Comparison of ENCODE assay signal across 27 mouse cellular contexts in the genomic region with DNA sequence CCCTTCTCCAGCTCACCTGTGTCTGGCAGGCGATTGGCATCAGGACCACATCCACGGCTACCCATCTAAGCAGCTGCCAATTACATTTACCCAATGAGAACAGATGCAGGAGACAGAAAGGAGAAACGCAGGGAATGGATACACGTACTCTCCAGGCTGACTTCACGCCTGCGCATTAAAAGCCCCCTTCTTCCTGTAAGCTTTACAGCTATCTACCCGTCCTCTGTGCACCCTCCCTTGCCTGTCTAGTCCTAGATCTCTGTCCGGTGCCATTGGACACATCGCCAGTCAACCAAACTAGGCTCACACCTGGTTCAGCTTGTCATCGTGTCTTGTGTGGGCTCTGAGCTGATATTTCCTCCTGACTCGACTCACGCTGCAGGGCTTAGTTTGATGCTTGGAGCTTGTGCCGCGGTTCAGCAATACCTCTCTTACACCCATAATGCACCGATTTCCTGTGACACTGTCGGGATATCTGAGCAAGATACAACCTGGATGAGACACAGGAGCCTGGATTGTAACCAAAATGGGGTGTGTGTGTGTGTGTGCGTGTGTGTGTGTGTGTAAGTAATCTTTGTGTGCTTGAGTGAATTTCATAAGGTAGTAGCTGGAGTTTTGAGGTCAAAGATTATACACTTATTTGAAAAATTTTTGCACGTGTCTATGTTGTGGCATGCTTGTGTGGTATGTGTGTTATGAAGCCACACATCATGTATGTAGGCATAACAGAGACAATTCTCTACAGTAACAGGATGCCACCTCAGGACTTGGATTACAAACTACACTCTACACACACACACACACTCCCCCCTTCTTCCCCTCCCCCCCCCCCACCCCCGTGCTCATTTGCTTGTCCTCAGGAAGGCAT. TPM values are rescaled to one million over a fixed set of nuclear protein-coding genes. Genes with fewer than 3 reads are reported as not detected.
DNase-seq lines count a peak whose midpoint lies in the region; ATAC-seq and TF ChIP-seq lines count a peak whose summit lies in the region.
"Had no signal": no experiment of that assay in that cellular context is flagged by ENCODE, and none has a peak within 500 bp of the region (broad histone marks: within the 10 kb centered on the region; RNA-seq: fewer than 3 reads in every experiment).

No protein-coding gene starts in this region.

- H3K27me3 ChIP-seq in kidney, embryonic 16.5 days (ENCODE audit: insufficient read depth, low read length): no peaks in the 10 kb centered on the region
- H3K27me3 ChIP-seq in testis, adult 2 months (ENCODE audit: control insufficient read depth, insufficient read depth, low read length): no peaks in the 10 kb centered on the region
- no peaks in the 10 kb centered on the region for H3K27me3 ChIP-seq in intestine, embryonic 16.5 days (replicated peaks; ENCODE audit: control insufficient read depth, insufficient read depth, low read length)
- H3K27me3 ChIP-seq in stomach, postnatal 0 days (ENCODE audit: control insufficient read depth, insufficient read depth, low read length): no peaks in the 10 kb centered on the region
- H3K27me3 ChIP-seq: heart, embryonic 15.5 days; hindbrain, embryonic 12.5 days; limb, embryonic 15.5 days; midbrain, embryonic 13.5 days had no signal

- no peaks in the 10 kb centered on the region for H3K36me3 ChIP-seq in kidney, embryonic 16.5 days (ENCODE audit: insufficient read depth, low read length)
- H3K36me3 ChIP-seq in testis, adult 2 months (ENCODE audit: control insufficient read depth, insufficient read depth, low read length): no peaks in the 10 kb centered on the region
- no peaks in the 10 kb centered on the region for H3K36me3 ChIP-seq in intestine, embryonic 16.5 days (ENCODE audit: control insufficient read depth, insufficient read depth, low read length)
- H3K36me3 ChIP-seq in stomach, postnatal 0 days (ENCODE audit: control insufficient read depth, insufficient read depth, low read length): no peaks in the 10 kb centered on the region
- H3K36me3 ChIP-seq: heart, embryonic 15.5 days; hindbrain, embryonic 12.5 days; limb, embryonic 10.5 days; limb, embryonic 15.5 days; midbrain, embryonic 13.5 days had no signal

- H3K9me3 ChIP-seq in kidney, embryonic 16.5 days (ENCODE audit: low read length): no peaks in the 10 kb centered on the region
- H3K9me3 ChIP-seq in intestine, embryonic 16.5 days (ENCODE audit: control insufficient read depth, low read length): no peaks in the 10 kb centered on the region
- no peaks in the 10 kb centered on the region for H3K9me3 ChIP-seq in stomach, postnatal 0 days (ENCODE audit: control insufficient read depth, low read length)
- H3K9me3 ChIP-seq: heart, embryonic 15.5 days; hindbrain, embryonic 12.5 days; limb, embryonic 10.5 days; limb, embryonic 15.5 days; midbrain, embryonic 13.5 days had no signal

- WGBS in kidney, embryonic 16.5 days: 81% methylated on average over 19 of the region's 19 CpGs
- WGBS in intestine, embryonic 16.5 days: 83% methylated on average over 19 of the region's 19 CpGs
- WGBS in stomach, postnatal 0 days: 78% methylated on average over 19 of the region's 19 CpGs

- no peak for ATAC-seq in kidney, embryonic 16.5 days (ENCODE audit: low FRiP score, low TSS enrichment)
- ATAC-seq in intestine, embryonic 16.5 days: 0 out of 2 replicates have a peak, but pooled peaks have one; percentile 7
- ATAC-seq in stomach, postnatal 0 days (ENCODE audit: low FRiP score, low TSS enrichment): 0 out of 2 replicates have a peak, but pooled peaks have one; percentile 15
- ATAC-seq: activated CD4-positive, CD25-positive, alpha-beta regulatory T cell, adult 4 months; CD4-positive, CD25-positive, alpha-beta regulatory T cell, adult 4 months; hindbrain, postnatal 0 days; midbrain, embryonic 13.5 days had no signal

- H3K4me3 ChIP-seq in kidney, embryonic 16.5 days (ENCODE audit: low read length): peak overlapping the region; percentile 6; the same call in 1 of the 2 replicates
- 0 out of 2 replicates have a peak overlapping the region, but pooled peaks have one; percentile 6 for H3K4me3 ChIP-seq in testis, adult 2 months (ENCODE audit: control insufficient read depth, low read depth, low read length)
- H3K4me3 ChIP-seq in intestine, embryonic 16.5 days (ENCODE audit: low read length): no peak overlapping the region
- no peak overlapping the region for H3K4me3 ChIP-seq in stomach, postnatal 0 days (ENCODE audit: low read depth, low read length)
- H3K4me3 ChIP-seq: erythroblast, embryonic 14.5 days; heart, embryonic 15.5 days; hindbrain, embryonic 12.5 days; limb, embryonic 10.5 days; limb, embryonic 15.5 days; midbrain, embryonic 13.5 days had no signal

- 0 out of 2 replicates have a peak, but pooled peaks cover 4% of the 10 kb centered on the region for H3K4me1 ChIP-seq in kidney, embryonic 16.5 days (ENCODE audit: insufficient read depth, low read length)
- H3K4me1 ChIP-seq in testis, adult 2 months (ENCODE audit: control insufficient read depth, insufficient read depth, low read length): peaks cover 6% of the 10 kb centered on the region
- H3K4me1 ChIP-seq in intestine, embryonic 16.5 days (ENCODE audit: control insufficient read depth, insufficient read depth, low read length): peaks cover 14% of the 10 kb centered on the region
- no peaks in the 10 kb centered on the region for H3K4me1 ChIP-seq in stomach, postnatal 0 days (replicated peaks; ENCODE audit: control insufficient read depth, insufficient read depth)
- H3K4me1 ChIP-seq: hindbrain, embryonic 12.5 days; limb, embryonic 10.5 days; midbrain, embryonic 13.5 days had no signal

- DNase-seq in kidney, postnatal 10 days: no peak
- DNase-seq in testis, postnatal 10 days (ENCODE audit: low spot score): no peak
- DNase-seq in stomach, postnatal 0 days (ENCODE audit: low spot score): peak; percentile 11
- DNase-seq in ovary, postnatal 14 days (ENCODE audit: low spot score): no peak
- DNase-seq: cerebellum, adult 2 months; cerebellum, postnatal 14 days; gastrocnemius, postnatal 10 days; heart, postnatal 36 days; kidney, adult 11 months; kidney, postnatal 4 days; layer of hippocampus, postnatal 36 days; lung, adult 2 months; right cerebral cortex, postnatal 4 days; thymus, postnatal 14 days had no signal

- H3K27ac ChIP-seq in kidney, embryonic 16.5 days (ENCODE audit: low read length): no peak overlapping the region
- no peak overlapping the region for H3K27ac ChIP-seq in testis, adult 2 months (ENCODE audit: control insufficient read depth, insufficient read depth, low read depth, low read length)
- H3K27ac ChIP-seq in intestine, embryonic 16.5 days (ENCODE audit: low read length): no peak overlapping the region
- H3K27ac ChIP-seq in stomach, postnatal 0 days (replicated peaks): no peak overlapping the region
- H3K27ac ChIP-seq: heart, embryonic 15.5 days; hindbrain, embryonic 12.5 days; hindbrain, postnatal 0 days; limb, embryonic 10.5 days; limb, embryonic 15.5 days; liver, embryonic 14.5 days; midbrain, embryonic 13.5 days had no signal

- TF ChIP-seq CTCF in testis, adult 2 months (IDR thresholded peaks at IDR 0.05; ENCODE audit: control insufficient read depth, insufficient read depth, insufficient replicate concordance, low read depth, low read length): no peak
- TF ChIP-seq CTCF in stomach, postnatal 0 days (IDR thresholded peaks at IDR 0.05; ENCODE audit: low read depth): no peak

- no peak for TF ChIP-seq POLR2A in testis, adult 2 months (IDR thresholded peaks at IDR 0.05; ENCODE audit: control insufficient read depth, low read depth, low read length)

- H3K4me2 ChIP-seq in kidney, embryonic 16.5 days (replicated peaks; ENCODE audit: low read depth, low read length): peak overlapping the region; percentile 36
- 0 out of 2 replicates have a peak overlapping the region, but pooled peaks have one; percentile 22 for H3K4me2 ChIP-seq in intestine, embryonic 16.5 days (ENCODE audit: low read depth, low read length)
- H3K4me2 ChIP-seq in stomach, postnatal 0 days (replicated peaks; ENCODE audit: low read depth): no peak overlapping the region
- H3K4me2 ChIP-seq: heart, embryonic 15.5 days; hindbrain, embryonic 12.5 days; limb, embryonic 15.5 days; midbrain, embryonic 13.5 days had no signal

- H3K9ac ChIP-seq in kidney, embryonic 16.5 days (replicated peaks; ENCODE audit: low read length): no peak overlapping the region
- H3K9ac ChIP-seq in intestine, embryonic 16.5 days (ENCODE audit: low read depth, low read length): no peak overlapping the region
- H3K9ac ChIP-seq in stomach, postnatal 0 days (ENCODE audit: low read length): no peak overlapping the region
- H3K9ac ChIP-seq: heart, embryonic 15.5 days; hindbrain, embryonic 12.5 days; limb, embryonic 15.5 days; liver, embryonic 14.5 days; midbrain, embryonic 13.5 days had no signal

- TF ChIP-seq EP300 in stomach, postnatal 0 days (optimal IDR thresholded peaks at IDR 0.05): no peak

RNA-seq across cellular contexts. Expression of a gene that starts 32.8 kb away (rescaled TPM):
- polyA plus RNA-seq in kidney, embryonic 16.5 days (2015; fragmentation: Nextera tagmentation; extraction: Ambion mirVana): 12.0 and 12.5 TPM in 2 replicates
- polyA plus RNA-seq in testis, adult 2 months (2012; rRNA removed): 1.0 and 1.7 TPM in 2 replicates
- polyA plus RNA-seq in intestine, embryonic 16.5 days (2015; fragmentation: Nextera tagmentation; extraction: Ambion mirVana): 16.6 and 18.2 TPM in 2 replicates
- 4.3 and 5.3 TPM in 2 replicates for polyA plus RNA-seq in stomach, postnatal 0 days (2015; fragmentation: Nextera tagmentation; extraction: Ambion mirVana)

Comparison
In these comparisons a context has a peak if more than half of its experiments do, and no peak if none do; other contexts are left out.
1. H3K4me3 ChIP-seq: peak in kidney, embryonic 16.5 days (single experiment) and testis, adult 2 months (single experiment); none in intestine, embryonic 16.5 days (single experiment) and stomach, postnatal 0 days (single experiment).